Mouse (Mus musculus) embryonic facial prominence, embryonic 13.5 days (tissue): ENCODE measurements around the gene Flrt3. TPM values are rescaled to one million over a fixed set of nuclear protein-coding genes. Genes with fewer than 3 reads are reported as not detected.

Experiments
- ATAC-seq: fragments of 200-750 bp; cut with Nextera tagmentation; 2 replicates; pipeline ENCODE4 v1.8.0; 2017; ENCODE audit warnings: low read depth; ENCODE audit not compliant: insufficient number of reproducible peaks, insufficient read depth, low FRiP score, low TSS enrichment
- H3K27ac ChIP-seq: fragments of 300-500 bp; sonication (generic); 2 replicates; pipeline ENCODE4 v1.5.1; 2015; ENCODE audit warnings: moderate library complexity, mild to moderate bottlenecking, inconsistent platforms
- H3K27me3 ChIP-seq: fragments of 300-500 bp; sonication (generic); 2 replicates; pipeline ENCODE4 v1.6.1; 2015; ENCODE audit warnings: mild to moderate bottlenecking, inconsistent platforms
- H3K36me3 ChIP-seq: fragments of 300-500 bp; sonication (generic); 2 replicates; pipeline ENCODE4 v1.6.1; 2015; ENCODE audit warnings: mild to moderate bottlenecking, inconsistent platforms
- H3K4me1 ChIP-seq: fragments of 300-500 bp; sonication (generic); 2 replicates; pipeline ENCODE4 v1.6.1; 2015; ENCODE audit warnings: inconsistent platforms
- H3K4me2 ChIP-seq: fragments of 300-500 bp; sonication (generic); 2 replicates; pipeline ENCODE4 v1.6.1; 2015; ENCODE audit warnings: moderate library complexity, mild to moderate bottlenecking, inconsistent platforms
- H3K4me3 ChIP-seq: fragments of 300-500 bp; sonication (generic); 2 replicates; pipeline ENCODE4 v1.5.1; 2015; ENCODE audit warnings: mild to moderate bottlenecking, inconsistent platforms
- H3K9ac ChIP-seq: fragments of 300-500 bp; sonication (generic); 2 replicates; pipeline ENCODE4 v1.6.1; 2015; ENCODE audit warnings: mild to moderate bottlenecking, inconsistent platforms
- H3K9me3 ChIP-seq: fragments of 300-500 bp; sonication (generic); 2 replicates; pipeline ENCODE4 v1.6.1; 2016; ENCODE audit warnings: inconsistent platforms
- WGBS: fragments of 180-500 bp; shearing (Covaris S2); methylation state at CpG from one replicate; pipeline ENCODE4 v1.1.7; 2015; ENCODE audit warnings: mixed read lengths; 5-methylcytosine and 5-hydroxymethylcytosine counted together
- polyA plus RNA-seq: library from polyadenylated mRNA; unstranded; fragments of >200 nt; fragmentation: Nextera tagmentation; extraction: Ambion mirVana; gene quantifications from 2 replicates; pipeline ENCODE4 v1.2.1, GENCODE M21; 2015

Flrt3 gene
- polyA plus RNA-seq, 1 experiment from 2014 or later = 76.2 TPM

DNA sequence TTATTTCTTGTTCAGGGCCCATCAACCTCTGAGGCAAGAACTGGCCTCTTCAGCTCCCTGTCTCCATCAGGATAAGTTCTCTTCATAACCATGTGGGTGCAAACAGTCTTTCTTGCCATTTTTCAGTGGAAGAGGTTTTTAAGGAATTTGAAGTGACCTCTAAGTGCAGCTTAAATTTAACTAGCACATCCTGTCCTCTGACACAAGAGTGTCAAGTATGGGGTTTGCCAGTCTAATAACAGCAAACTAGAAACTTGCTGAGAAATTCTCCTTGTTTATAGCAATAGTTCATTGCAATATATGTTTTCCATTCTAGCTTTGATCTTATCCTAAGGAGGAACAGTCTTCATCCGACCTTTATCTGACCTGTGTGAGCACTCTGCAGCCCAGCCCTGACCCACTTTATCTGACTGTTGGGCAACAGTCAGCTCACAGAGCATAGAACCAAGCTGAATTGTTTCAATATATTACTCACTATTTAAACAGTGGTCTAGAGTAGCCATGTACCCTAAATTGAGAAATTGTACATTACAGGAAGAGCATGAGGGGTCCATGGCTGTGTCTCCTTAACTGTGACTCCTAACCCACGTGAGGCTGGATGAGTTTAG, 49.4 kb downstream of the Flrt3 start:
- no peaks in the 10 kb centered on the region for H3K4me1 ChIP-seq
- no peaks in the 10 kb centered on the region for H3K27me3 ChIP-seq
- no peaks in the 10 kb centered on the region for H3K9me3 ChIP-seq
- no peak overlapping the region for H3K4me3 ChIP-seq
- H3K4me2 ChIP-seq = no peak overlapping the region
- WGBS = 73% methylated on average over 2 of the region's 2 CpGs
- H3K36me3 ChIP-seq = no peaks in the 10 kb centered on the region
- ATAC-seq = no peak
- H3K27ac ChIP-seq = no peak overlapping the region
- H3K9ac ChIP-seq = no peak overlapping the region

DNA sequence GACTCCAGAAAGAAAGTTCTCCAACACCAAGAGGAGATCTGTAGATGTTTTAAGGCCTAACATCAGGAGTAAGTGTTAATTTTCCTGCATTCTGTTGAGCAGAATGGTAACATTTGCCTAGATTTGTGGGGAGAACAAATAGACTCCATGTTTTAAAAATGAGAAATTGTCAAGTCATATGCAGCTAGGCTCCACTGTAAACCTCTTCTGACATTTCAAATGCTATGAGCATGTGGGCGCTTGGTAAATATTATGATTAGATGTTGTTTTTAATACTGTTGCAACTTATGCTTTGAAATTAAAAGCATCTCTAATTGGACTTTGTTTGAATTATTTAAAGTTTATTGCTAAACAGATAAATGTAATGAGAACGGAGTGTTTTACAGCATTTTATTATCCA, 55.8 kb downstream of the Flrt3 start:
- H3K36me3 ChIP-seq = no peaks in the 10 kb centered on the region
- WGBS = 89% methylated on average over 2 of the region's 2 CpGs

More for the DNA sequence above, 55.8 kb downstream of the Flrt3 start:
- no peak for ATAC-seq
- Histone ChIP-seq H3K27ac (no peak overlapping the region), H3K4me2 (no peak overlapping the region), H3K4me1 (no peaks in the 10 kb centered on the region), H3K27me3 (no peaks in the 10 kb centered on the region), H3K9ac (no peak overlapping the region), H3K9me3 (no peaks in the 10 kb centered on the region), H3K4me3 (no peak overlapping the region)
